Comparison of ENCODE assay signal across 11 mouse cellular contexts in genomic region chr17:73806331-73806730, GRCm38 (mm10). TPM values are rescaled to one million over a fixed set of nuclear protein-coding genes. Genes with fewer than 3 reads are reported as not detected.
DNase-seq lines count a peak whose midpoint lies in the region; ATAC-seq and TF ChIP-seq lines count a peak whose summit lies in the region.
"Had no signal": no experiment of that assay in that cellular context is flagged by ENCODE, and none has a peak within 500 bp of the region (broad histone marks: within the 10 kb centered on the region; RNA-seq: fewer than 3 reads in every experiment).

No protein-coding gene starts in this region.

- H3K27ac ChIP-seq in forebrain, embryonic 12.5 days: no peak overlapping the region
- no peak overlapping the region for H3K27ac ChIP-seq in forebrain, embryonic 14.5 days (ENCODE audit: low read depth, low read length)
- peak overlapping the region; percentile 17 for H3K27ac ChIP-seq in liver, adult 2 months (replicated peaks; ENCODE audit: insufficient read depth, low read depth, low read length)
- no peak overlapping the region for H3K27ac ChIP-seq in forebrain, embryonic 13.5 days
- no peak overlapping the region for H3K27ac ChIP-seq in liver, postnatal 0 days (ENCODE audit: low read depth)

- no peak overlapping the region for H3K4me3 ChIP-seq in forebrain, embryonic 12.5 days (replicated peaks)
- H3K4me3 ChIP-seq in forebrain, embryonic 14.5 days (ENCODE audit: low read depth, low read length): no peak overlapping the region
- peak overlapping the region; percentile 68 for H3K4me3 ChIP-seq in liver, adult 2 months (ENCODE audit: insufficient read depth, low read depth, low read length)
- no peak overlapping the region for H3K4me3 ChIP-seq in forebrain, embryonic 13.5 days
- H3K4me3 ChIP-seq in liver, postnatal 0 days (ENCODE audit: low read depth, low read length): peak overlapping the region; percentile 21

- 89% methylated on average over 6 of the region's 6 CpGs for WGBS in forebrain, embryonic 12.5 days
- 83% methylated on average over 6 of the region's 6 CpGs for WGBS in forebrain, embryonic 14.5 days
- 68% methylated on average over 6 of the region's 6 CpGs for WGBS in liver, adult 2 months
- 89% methylated on average over 6 of the region's 6 CpGs for WGBS in forebrain, embryonic 13.5 days
- 77% methylated on average over 6 of the region's 6 CpGs for WGBS in liver, postnatal 0 days (ENCODE audit: insufficient replicate concordance)

- no peak overlapping the region for H3K9ac ChIP-seq in forebrain, embryonic 12.5 days
- no peak overlapping the region for H3K9ac ChIP-seq in forebrain, embryonic 14.5 days (ENCODE audit: low read length)
- H3K9ac ChIP-seq in liver, adult 2 months (ENCODE audit: low read depth, low read length): peak overlapping the region; percentile 37
- H3K9ac ChIP-seq in forebrain, embryonic 13.5 days: no peak overlapping the region
- H3K9ac ChIP-seq in liver, postnatal 0 days (replicated peaks): no peak overlapping the region

- no peaks in the 10 kb centered on the region for H3K36me3 ChIP-seq in forebrain, embryonic 12.5 days (replicated peaks)
- no peaks in the 10 kb centered on the region for H3K36me3 ChIP-seq in forebrain, embryonic 14.5 days (ENCODE audit: control insufficient read depth, insufficient read depth, low read length)
- H3K36me3 ChIP-seq in liver, adult 2 months (ENCODE audit: control insufficient read depth, insufficient read depth, low read length): no peaks in the 10 kb centered on the region; the same call in 1 of the 2 replicates
- H3K36me3 ChIP-seq in forebrain, embryonic 13.5 days (ENCODE audit: poor library complexity, severe bottlenecking): no peaks in the 10 kb centered on the region
- H3K36me3 ChIP-seq in liver, postnatal 0 days (replicated peaks; ENCODE audit: insufficient read depth, low read length): no peaks in the 10 kb centered on the region

- ATAC-seq in forebrain, embryonic 12.5 days (ENCODE audit: low FRiP score): no peak
- no peak for ATAC-seq in forebrain, embryonic 14.5 days
- ATAC-seq in forebrain, embryonic 13.5 days: no peak
- ATAC-seq in liver, postnatal 0 days: no peak
- ATAC-seq: CD4-positive, CD25-positive, alpha-beta regulatory T cell, adult 4 months had no signal

- TF ChIP-seq CTCF in liver, adult 2 months (IDR thresholded peaks at IDR 0.05; ENCODE audit: low read depth, low read length): no peak
- TF ChIP-seq CTCF in liver, postnatal 0 days (IDR thresholded peaks at IDR 0.05; ENCODE audit: low read depth): no peak

- TF ChIP-seq EP300 in liver, postnatal 0 days (IDR thresholded peaks at IDR 0.05; ENCODE audit: low read depth): no peak

- H3K79me2 ChIP-seq in liver, adult 2 months (ENCODE audit: control insufficient read depth, insufficient read depth, low read length): no peaks in the 10 kb centered on the region; the same call in 1 of the 2 replicates

- H3K4me2 ChIP-seq in forebrain, embryonic 12.5 days: peak overlapping the region; percentile 4; the same call in 1 of the 2 replicates
- no peak overlapping the region for H3K4me2 ChIP-seq in forebrain, embryonic 14.5 days (ENCODE audit: low read length)
- peak overlapping the region; percentile 72 for H3K4me2 ChIP-seq in forebrain, embryonic 13.5 days
- H3K4me2 ChIP-seq in liver, postnatal 0 days (ENCODE audit: low read depth, low read length): peak overlapping the region; percentile 16; the same call in 1 of the 2 replicates

- no peaks in the 10 kb centered on the region for H3K9me3 ChIP-seq in forebrain, embryonic 12.5 days
- no peaks in the 10 kb centered on the region for H3K9me3 ChIP-seq in forebrain, embryonic 14.5 days (replicated peaks; ENCODE audit: control insufficient read depth, low read length)
- no peaks in the 10 kb centered on the region for H3K9me3 ChIP-seq in forebrain, embryonic 13.5 days (replicated peaks)
- H3K9me3 ChIP-seq in liver, postnatal 0 days (ENCODE audit: low read length): no peaks in the 10 kb centered on the region

- H3K4me1 ChIP-seq in forebrain, embryonic 12.5 days: peaks cover 6% of the 10 kb centered on the region; the same call in 1 of the 2 replicates
- H3K4me1 ChIP-seq in forebrain, embryonic 14.5 days (ENCODE audit: control insufficient read depth, insufficient read depth, low read length): peaks cover 5% of the 10 kb centered on the region; the same call in 1 of the 2 replicates
- no peaks in the 10 kb centered on the region for H3K4me1 ChIP-seq in liver, adult 2 months (ENCODE audit: control insufficient read depth, insufficient read depth, low read length)
- H3K4me1 ChIP-seq in forebrain, embryonic 13.5 days: peaks cover 10% of the 10 kb centered on the region
- H3K4me1 ChIP-seq in liver, postnatal 0 days (ENCODE audit: insufficient read depth): peaks cover 3% of the 10 kb centered on the region; the same call in 1 of the 2 replicates

- TF ChIP-seq POLR2A in liver, adult 2 months (IDR thresholded peaks at IDR 0.05; ENCODE audit: extremely low read depth, insufficient read depth, low read length): no peak

- DNase-seq in forebrain, embryonic 14.5 days (ENCODE audit: low spot score): no peak
- no peak for DNase-seq in liver, adult 2 months (ENCODE audit: extremely low read depth, low read depth, low spot score)
- no peak for DNase-seq in liver
- no peak for DNase-seq in liver, postnatal 0 days
- DNase-seq in right cerebral cortex, postnatal 14 days: no peak
- DNase-seq in gastrocnemius, adult 18-20 months (ENCODE audit: low spot score): no peak
- DNase-seq: heart, postnatal 14 days; right cerebral cortex, postnatal 4 days had no signal

- no peaks in the 10 kb centered on the region for H3K27me3 ChIP-seq in forebrain, embryonic 12.5 days
- no peaks in the 10 kb centered on the region for H3K27me3 ChIP-seq in forebrain, embryonic 14.5 days (replicated peaks; ENCODE audit: control insufficient read depth, insufficient read depth, low read length)
- H3K27me3 ChIP-seq in liver, adult 2 months (ENCODE audit: control insufficient read depth, insufficient read depth, low read length): peaks cover 5% of the 10 kb centered on the region; the same call in 1 of the 2 replicates
- no peaks in the 10 kb centered on the region for H3K27me3 ChIP-seq in forebrain, embryonic 13.5 days
- H3K27me3 ChIP-seq in liver, postnatal 0 days (ENCODE audit: insufficient read depth, low read length): peaks cover 16% of the 10 kb centered on the region

RNA-seq across cellular contexts. Expression of gene Ehd3, which starts 2.4 kb away (rescaled TPM):
- polyA plus RNA-seq in forebrain, embryonic 12.5 days (2016; fragmentation: Nextera tagmentation; extraction: Ambion mirVana): 8.3 and 9.2 TPM in 2 replicates
- 8.4 and 10.6 TPM in 2 replicates for polyA plus RNA-seq in forebrain, embryonic 14.5 days (2014; fragmentation: Nextera tagmentation; extraction: Ambion mirVana)
- total RNA-seq in liver, adult 2 months (2014; rRNA removed): 37.5 and 40.6 TPM in 2 replicates
- 26.0 and 30.6 TPM in 2 replicates for polyA plus RNA-seq in liver, adult 2 months (2012; rRNA removed)
- polyA plus RNA-seq in forebrain, embryonic 13.5 days (2015; fragmentation: Nextera tagmentation; extraction: Ambion mirVana): 6.4 and 7.5 TPM in 2 replicates
- polyA plus RNA-seq in liver, postnatal 0 days (2015; fragmentation: Nextera tagmentation; extraction: Ambion mirVana): 22.5 and 23.7 TPM in 2 replicates
- 1 to 10 TPM; 5.9 to 6.3 TPM for total RNA-seq in gastrocnemius, adult 18-20 months (2021)

Comparison
In these comparisons a context has a peak if more than half of its experiments do, and no peak if none do; other contexts are left out.
1. H3K4me3 ChIP-seq: peak in liver, adult 2 months (single experiment) and liver, postnatal 0 days (single experiment); none in forebrain, embryonic 12.5 days (single experiment), forebrain, embryonic 14.5 days (single experiment) and forebrain, embryonic 13.5 days (single experiment).